Mouse (Mus musculus) lung, postnatal 25 days (tissue): ENCODE measurements around the gene Snx29.

Source experiments
- DNase-seq: peaks from one replicate; pipeline ENCODE4 v3.0.0; 2022; ENCODE audit warnings: low spot score

The Snx29 gene

DNA sequence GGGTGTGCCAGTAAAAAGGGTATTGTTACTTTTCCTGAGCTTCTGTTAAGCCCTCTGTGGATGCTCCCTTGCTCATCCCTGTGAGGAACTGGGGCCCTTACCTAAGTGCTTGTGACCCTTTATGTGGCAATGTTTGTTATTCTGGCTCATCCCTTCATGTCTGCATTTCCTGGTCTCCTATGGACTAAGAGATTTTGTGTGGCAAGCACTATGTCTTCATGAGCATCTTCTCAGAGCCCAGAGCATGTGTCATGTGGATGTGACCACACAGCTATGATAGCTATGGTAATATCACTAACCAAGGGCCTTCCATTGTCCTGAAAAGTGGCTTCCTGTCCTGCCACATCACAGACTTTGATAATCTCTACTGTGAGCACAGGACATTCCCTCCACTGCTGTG is 315.1 kb downstream of the Snx29 start:
- DNase-seq: no peak

DNA sequence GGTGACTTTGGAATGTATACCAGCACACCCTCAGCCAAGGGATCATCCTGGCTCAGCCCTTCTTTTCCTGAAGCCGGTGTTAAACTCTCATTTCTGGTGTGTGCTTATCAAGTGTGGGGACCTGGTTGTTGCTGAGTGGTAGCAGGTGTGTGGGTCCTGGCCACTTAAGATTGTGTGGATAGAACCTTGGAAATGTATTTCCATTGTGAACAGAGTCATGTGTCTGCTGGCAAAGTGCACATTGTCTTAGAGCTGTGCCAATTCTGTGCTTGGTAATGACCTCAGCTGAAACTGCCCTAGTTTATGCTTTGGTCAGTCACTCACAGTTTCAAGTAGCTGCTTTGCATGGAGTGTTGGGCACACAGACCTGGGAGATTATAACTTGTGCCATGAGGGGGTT is 316.0 kb downstream of the Snx29 start:
- DNase-seq: no peak

DNA sequence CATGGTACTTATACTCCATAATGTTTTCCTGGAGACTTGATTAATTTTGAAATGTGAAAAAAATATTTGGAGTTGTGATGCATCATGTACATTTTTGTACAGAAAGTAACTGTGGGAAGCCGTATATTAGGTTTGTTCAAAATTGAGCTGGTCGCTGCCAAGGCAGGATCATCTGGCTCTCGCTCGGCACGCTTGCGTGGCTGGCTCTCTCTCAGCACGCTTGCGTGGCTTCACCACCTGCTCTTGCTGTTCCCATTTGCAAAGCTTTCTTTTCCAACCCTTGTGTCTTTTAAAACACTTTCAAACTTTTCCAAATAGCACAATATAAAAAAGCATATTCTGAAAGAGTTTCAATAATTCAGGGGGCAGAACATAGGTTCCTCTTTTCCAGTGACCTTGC is 317.2 kb downstream of the Snx29 start:
- no peak for DNase-seq

DNA sequence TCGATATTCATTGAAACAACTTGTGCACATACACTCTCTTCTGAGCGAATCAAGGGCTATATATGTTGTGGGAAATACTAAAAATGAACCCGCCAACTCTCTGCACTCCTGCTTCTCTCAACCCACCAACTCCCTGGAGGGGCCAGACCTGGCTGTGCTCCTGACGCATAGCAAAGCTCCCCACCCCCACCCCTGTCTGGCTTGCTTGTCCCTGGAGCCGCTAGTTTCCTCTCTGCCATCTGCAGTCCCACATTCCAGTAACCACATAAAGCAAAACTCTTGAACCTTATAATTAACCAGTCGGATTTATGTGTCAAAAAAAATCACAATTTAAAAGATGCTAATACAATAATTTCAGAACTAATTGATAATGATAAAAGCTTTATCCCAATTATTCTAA is 320.9 kb downstream of the Snx29 start:
- DNase-seq: no peak

DNA sequence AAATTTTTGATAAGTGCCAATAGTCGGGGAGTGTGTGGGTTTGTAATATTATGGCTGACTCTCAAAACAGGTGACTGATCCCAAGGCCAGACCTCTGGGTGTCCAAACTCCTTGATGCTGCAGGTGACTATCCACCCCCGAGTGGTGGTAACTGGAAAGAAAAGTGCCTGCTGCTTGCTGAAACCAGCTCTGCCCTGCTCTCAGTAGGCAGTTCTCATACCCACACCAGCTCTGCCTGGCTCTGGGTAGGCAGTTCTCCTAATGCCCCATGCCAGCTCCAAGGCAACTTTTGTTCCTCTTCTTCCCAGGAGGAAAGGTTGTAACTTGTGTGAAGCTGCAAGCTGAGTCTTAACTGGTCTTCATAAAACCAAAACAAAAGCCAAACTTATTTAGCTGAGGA is 321.7 kb downstream of the Snx29 start:
- DNase-seq: no peak

DNA sequence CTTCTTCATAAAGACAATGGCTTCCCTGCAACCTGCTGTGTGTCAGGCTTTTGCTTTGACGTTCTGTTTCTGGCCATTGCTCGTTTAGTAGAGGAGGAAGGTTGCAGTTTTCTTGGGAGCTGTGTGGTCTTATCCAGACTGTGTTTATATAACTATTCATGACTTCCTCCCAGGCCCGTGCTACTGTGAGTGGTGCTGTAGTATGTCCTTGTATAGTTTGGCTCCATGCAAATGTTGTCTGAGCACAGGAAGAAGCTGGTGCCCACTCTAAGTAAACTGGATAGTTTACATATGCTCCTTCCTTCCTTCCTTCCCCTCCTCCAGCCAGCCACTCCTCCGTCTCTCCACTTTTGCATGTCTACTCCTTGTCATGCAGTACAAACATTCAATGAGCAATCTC is 323.0 kb downstream of the Snx29 start:
- peak; percentile 41 for DNase-seq

DNA sequence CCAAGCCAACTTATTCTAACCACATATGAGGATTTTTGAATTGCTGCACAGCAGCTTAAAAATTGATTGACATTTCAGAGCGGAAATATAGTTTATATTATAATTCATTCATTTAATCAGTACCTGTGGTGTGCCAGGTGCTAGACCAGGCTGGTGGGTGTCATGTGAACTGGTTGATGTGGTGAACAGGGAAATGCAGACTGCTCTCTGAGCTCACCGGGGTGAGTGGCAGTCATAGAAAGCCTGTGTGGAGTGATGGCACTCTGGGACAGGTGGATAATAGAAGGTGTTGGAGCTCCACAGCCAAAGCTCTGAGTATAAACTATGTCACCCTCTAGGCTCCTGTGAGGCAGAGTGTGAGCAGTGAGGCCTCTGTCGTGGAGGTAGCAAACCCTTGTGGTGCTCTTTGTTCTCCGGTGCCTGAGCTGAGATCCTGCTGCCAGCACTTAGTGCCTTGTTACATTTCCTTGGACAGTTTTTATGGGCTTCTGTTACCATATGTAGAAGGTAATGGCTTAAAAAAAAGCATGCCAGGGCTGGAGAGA is 324.1 kb downstream of the Snx29 start:
- DNase-seq: no peak

DNA sequence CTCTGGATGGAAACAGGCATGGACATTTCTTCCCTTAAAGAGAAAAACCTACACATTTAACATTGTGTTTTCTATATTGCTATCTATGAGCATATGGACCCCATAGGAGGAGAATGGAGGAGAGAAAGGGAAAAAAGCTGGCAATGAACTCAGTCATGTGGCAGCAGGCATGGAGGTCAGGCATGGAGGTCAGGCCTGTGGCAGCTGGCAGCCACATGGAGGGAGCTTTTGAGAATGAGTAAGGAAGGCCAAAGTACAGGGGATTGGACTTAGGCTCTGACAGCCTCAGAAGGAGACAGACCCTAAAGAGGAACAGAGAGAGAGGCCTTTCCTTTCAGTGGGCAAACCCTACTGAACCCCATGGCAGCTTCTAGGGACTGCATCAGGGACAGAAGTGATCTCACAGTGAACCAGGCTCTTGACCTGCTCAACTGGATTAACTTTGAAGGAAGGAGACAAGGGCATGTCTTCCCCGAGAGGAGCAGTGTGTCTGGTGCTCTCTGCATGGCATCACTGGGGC is 325.5 kb downstream of the Snx29 start:
- DNase-seq: no peak

DNA sequence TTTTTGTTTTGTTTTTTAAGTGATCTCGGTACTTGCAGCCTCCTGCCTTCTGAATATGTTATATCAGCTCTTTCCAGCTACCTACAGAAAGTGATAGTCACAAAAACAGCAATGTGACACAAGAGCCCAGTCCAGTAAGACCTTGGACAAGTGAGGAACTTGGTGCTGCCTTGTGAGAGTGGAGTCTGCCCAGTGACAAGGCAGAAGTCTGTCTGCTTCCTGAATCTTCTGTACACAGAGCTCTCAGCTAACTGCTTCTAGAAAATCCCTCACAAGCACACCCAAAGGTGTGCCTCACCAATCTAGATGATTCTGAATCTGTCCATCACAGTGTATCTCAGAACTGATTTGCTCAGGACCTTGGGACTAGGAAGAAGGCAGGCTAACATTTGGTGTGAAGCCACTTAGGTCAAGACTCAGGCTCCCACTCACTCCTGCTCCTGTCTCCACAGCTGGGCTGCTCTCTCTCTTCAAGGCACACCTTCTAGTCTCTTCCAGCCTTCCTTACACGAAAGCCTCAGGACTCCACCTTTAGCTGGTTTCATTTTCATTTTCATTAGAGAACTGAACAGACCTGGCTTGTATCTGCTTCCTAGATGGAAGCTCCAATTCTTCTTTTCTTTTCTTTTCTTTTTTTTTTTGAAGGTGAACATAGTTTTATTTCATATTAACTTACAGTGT is 330.1 kb downstream of the Snx29 start:
- no peak for DNase-seq

DNA sequence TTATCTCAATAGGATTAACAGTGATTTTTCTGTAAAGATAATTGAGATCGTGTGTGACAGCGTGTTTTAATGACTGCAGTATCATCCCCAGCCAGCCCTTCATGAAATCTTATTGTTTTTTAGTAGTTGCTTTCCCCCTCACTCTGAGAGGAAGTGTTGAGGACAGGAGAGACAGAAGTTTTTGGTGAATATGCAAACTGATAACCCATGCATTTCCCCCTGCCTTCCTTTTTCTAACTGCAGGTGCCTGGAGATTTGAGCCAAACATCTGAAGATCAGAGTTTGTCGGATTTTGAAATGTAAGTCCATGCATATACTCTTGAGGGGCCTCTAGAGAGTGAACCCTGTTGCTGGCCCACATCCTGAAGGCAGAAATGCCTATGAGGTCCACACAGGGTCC is 333.2 kb downstream of the Snx29 start:
- DNase-seq: no peak

DNA sequence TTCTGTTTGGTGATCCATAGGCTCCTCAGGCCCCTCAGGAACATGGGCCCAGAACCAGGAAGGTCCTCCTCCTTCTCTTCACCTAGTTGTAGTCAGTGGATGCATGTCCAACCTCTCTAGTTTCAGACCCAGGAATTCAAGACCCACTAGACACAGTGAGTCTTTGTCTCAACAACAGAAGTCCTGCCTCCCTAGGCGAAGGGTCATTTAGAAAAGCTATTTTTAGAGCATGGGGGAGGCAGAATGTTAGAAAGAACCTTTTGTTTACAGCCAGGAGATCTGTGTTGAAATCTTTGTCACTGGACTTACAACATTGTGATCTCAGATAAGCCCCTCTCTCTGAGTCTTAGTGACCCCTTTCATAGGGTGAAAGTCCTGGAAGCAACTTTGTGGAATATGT is 334.4 kb downstream of the Snx29 start:
- DNase-seq: no peak

DNA sequence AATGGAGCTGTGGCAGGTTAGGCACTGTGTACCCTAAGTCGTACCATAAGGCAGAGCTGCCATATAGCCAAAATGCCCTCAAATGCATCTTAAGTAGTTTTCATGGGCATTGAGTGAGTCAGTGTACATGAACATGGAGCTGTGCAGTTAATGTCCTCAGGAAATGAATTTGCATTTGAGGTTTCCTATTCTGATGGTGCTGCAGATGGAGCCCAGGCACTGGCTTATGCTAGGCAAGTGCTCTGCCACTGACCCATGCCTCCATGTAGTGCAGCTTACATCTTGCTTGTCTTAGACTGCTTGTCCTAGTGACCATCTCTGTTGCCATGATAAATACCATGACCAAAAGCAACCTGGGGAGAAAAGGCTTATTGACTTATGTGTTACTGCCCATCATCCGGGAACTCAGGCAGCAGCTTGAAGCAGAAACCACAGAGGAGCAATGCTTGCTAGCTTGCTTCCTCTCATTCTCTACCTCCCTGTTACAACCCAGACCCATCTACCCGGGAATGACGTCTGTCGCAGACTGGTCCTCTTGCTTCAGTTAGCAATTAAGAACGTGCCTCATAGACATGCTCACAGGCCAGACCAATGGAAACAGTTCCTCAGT is 336.5 kb downstream of the Snx29 start:
- no peak for DNase-seq

DNA sequence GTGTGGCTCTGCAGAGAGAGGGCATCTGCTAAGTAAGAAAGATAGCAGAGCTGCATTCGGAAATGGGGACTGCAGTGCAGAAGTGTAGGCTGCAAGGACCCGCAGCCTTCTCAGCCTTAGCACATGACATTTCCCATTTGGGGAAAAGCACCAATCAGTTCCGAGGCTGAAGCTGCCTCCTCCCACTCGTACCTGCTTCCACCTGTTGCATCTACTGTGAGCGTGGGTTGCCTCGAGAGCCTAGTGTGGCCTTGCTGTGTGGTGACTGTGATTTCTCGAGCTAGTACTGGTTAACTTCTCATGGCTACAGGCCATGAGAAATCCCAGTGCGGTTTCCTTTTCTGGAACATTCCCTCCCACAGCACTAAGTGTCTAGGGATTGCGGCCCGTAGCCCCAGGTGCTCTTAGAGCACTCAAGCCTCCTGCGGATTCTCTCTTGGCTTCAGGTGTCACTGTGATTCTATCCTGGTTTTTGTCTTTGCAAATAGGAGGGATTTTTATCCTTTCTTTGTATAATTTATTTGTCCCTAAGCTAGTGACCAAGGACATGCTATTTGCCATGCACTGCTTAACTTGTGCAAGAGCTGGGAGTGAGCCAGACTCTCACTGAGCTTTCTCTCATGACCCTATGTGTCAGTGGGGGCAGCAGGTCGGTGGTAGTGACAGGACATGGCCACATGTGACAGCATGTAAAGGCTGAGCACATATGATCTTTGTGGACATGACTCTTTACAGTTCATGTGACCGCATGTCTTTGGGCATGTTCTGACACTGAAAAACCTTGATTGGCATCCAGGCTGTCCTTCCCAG is 342.4 kb downstream of the Snx29 start:
- no peak for DNase-seq

DNA sequence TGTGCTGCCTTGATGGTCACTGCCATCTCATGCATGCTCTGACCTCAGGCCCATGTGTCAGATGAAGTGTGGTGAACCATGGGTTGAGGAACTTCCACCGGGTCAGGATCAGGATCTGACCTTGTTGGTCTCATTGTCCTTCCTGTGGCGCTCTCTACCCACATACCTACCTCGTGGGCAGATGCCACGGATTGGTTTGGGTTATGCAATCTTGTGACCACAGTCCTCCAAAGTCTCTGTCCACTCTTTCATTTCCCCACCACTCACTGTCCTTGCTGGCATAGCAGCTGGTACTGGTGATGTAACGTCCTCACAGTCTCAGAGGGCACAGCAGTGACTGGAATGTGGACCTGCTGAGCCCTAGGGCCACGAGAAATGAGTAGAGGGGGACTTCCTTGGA is 343.2 kb downstream of the Snx29 start:
- DNase-seq: peak; percentile 16

DNA sequence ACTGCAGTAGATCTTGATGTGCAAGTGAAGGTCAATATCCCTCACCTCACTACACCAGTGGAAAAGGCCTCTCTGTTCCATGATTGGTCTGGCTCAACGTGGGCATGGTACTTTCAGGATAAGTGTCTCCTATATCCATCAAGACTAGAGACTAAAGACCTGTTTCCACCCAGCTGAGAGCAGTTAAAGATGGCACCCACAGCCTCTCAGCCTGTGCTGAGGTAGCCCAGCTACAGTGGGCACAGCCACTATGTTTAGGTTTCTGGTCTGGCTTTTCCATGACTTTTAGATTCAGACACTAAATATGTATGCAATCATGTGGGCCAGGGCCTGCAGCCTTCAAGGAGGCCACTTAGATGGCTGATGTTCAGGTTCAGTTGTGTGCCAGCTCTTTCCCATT is 345.7 kb downstream of the Snx29 start:
- no peak for DNase-seq

DNA sequence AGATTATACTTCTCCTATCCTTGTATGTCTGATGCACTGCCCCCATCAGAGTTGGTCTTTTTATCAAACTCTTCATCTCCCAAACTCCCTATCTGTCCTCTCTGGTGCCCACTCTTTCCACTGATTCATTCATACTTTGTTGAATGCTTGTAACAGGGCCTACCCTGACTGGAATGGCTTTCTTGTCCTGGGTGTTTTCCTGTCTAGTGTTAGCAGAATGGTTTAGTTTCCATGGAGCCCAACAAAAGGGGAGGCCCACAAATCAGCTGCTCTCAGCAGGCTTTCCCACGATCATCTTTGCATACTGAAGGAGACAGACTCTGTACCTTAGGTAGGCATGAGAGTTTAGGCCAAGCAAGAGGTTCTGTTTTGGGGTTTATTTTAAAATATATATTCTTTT is 346.2 kb downstream of the Snx29 start:
- DNase-seq: no peak

DNA sequence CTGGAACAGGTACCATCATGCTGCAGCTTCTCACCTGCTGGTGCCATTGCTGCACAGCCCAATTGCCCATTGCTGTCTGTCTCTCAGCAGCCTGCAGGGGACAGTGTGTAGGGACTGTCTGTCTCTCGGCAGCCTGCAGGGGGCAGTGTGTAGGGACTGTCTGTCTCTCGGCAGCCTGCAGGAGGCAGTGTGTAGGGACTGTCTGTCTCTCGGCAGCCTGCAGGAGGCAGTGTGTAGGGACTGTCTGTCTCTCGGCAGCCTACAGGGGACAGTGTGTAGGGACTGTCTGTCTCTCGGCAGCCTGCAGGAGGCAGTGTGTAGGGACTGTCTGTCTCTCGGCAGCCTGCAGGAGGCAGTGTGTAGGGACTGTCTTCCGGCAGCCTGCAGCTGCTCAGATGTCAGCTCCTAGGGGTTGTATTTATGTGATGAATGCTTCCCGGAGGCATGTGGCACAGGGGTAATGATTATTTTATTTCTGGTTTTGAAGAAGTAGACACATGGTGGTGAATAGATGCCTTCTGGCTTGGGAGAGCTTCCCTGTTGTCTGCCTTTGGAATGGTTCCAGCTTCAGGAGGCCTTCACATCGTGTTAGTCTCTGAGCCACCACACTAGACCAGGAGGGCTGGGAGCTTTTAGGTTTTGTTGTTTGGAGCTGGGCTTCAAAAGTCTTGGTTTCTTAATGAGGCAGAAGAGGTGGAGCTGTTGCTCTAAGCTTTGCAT is 347.7 kb downstream of the Snx29 start:
- DNase-seq: no peak

DNA sequence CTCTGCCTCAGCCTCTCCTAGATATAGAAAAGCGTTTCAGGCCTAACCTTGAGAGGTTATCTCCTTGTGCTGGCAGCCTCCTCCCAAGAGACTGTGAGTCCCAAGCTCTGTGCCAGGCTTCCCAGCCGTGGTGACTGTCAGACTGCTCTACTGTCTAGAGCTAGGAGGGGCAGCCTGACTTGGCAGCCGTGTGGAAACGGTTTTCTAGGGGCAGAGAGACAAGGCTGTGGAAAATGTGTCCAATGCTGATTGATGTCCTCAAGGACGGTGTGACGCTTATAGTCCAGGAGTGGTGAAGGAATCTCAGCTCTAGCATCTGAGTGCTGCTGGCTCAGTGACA is 348.2 kb downstream of the Snx29 start:
- no peak for DNase-seq

DNA sequence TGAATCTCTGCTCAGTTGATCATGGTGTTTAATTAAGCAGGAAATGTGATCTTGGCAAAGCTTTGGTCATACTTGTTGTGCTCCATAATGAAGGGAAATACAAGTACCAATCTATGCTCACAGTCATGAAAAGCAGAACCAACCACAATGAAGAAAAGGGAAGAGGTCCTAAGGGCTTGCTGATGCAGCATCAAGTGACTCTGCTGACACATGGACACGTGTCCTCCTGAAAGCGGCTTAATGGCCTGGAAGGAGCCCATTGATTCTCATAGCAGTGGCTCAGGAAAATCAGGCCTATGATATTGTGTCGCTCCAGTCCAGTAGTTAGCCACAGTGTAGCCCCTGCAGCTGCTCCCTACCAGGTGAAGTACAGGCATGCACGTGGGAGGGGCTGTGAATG is 353.3 kb downstream of the Snx29 start:
- no peak for DNase-seq

DNA sequence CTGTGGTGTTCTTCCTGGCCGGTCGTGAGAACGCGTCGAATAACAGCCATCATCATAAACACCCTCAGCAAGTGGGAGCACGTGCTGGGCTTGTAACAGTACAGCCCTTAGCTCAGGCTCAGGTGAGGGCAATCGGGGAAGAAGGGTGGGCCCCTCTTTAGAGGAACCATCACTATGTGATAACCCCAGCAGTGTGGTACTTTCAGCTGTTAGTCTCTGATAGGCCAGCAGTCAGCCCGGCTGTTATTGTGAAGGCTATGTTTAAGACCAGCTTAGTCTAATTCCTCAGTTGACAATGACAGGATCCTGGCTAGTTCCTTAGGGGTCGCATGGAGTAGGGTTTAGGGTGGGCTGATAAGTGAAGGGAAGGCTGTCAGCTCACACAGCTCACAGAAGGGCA is 362.6 kb downstream of the Snx29 start:
- no peak for DNase-seq

DNA sequence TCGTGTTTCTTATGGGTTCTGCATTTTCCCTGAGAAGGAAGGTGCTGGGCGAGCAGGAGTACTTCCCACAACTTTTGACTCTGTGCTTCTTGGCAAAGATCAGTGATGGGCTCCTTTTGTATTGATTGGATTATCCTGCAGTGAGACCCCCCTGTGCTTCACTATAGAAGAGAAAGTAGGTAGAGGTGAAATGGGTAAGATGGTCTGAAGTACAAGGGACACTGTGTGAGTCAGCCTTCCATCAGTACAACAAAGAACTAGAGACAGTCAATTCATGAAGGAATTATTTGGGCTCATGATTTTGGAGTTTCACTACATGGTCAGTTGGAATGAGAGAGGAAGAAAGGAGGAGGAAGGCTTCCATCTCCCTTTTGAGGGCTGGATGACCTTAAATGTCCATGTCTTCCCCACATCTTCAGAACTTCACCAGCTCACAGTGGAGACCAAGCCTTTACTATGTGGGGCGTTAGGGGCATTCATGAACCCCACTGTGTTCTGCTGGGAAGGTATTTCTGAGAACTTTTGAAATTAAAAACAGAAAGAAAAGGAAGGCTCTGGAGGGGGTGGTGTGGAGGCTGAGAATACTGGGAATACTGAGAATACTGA is 363.1 kb downstream of the Snx29 start:
- no peak for DNase-seq

DNA sequence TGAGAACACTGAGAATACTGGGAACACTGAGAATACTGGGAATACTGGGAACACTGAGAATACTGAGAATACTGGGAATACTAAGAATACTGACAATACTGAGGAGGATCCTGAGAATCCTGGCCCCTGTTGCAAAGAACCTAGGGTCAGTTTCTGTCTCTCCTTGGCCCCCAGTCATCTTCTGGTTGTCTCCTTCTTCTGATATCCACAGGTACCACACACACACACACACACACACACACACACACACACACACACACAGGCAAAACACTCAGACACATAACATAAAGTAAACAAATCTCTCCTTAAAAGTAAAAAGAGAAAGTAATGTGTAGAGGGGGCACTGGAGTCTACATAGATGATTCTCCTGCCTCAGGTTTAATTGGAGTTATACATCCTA is 365.1 kb downstream of the Snx29 start:
- no peak for DNase-seq
